11 mouse cellular contexts compared by ENCODE assay signal in the genomic region with DNA sequence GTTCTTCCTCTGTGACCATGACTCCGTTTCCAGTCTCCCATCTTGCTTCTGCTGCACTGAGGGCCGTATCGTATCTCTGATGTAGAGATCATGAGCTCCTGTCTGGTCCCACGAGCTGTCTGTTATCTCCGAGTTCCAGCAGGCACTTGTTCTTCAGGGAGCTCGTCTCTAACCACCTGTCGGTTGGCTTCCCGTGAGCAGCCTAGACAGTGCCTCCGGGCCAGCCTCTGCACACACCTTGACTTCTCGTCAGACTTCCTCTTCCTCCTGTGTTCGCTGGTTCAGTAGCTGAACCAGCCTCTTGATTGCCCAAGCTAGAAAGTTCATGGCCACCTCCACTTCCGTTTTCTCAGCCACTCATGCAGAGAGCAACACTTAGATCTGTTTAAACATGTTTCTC. TPM values are rescaled to one million over a fixed set of nuclear protein-coding genes. Genes with fewer than 3 reads are reported as not detected.
DNase-seq lines count a peak whose midpoint lies in the region; ATAC-seq lines count a peak whose summit lies in the region.
"Had no signal": no experiment of that assay in that cellular context is flagged by ENCODE, and none has a peak within 500 bp of the region (broad histone marks: within the 10 kb centered on the region; RNA-seq: fewer than 3 reads in every experiment).

No protein-coding gene starts in this region.

- H3K4me2 ChIP-seq in stomach, embryonic 15.5 days = no peak overlapping the region
- no peak overlapping the region for H3K4me2 ChIP-seq in midbrain, embryonic 15.5 days
- H3K4me2 ChIP-seq: hindbrain, embryonic 12.5 days; limb, embryonic 12.5 days had no signal

- intact Hi-C loops in heart, postnatal 25 days (cut with DNase I) = no loop called here
- intact Hi-C loops in left cerebral cortex, postnatal 36 days (cut with DNase I) = no loop called here

- H3K9me3 ChIP-seq in heart, embryonic 10.5 days = no peaks in the 10 kb centered on the region
- no peaks in the 10 kb centered on the region for H3K9me3 ChIP-seq in stomach, embryonic 15.5 days
- H3K9me3 ChIP-seq in midbrain, embryonic 15.5 days = no peaks in the 10 kb centered on the region
- H3K9me3 ChIP-seq: hindbrain, embryonic 12.5 days; limb, embryonic 12.5 days had no signal

- no peaks in the 10 kb centered on the region for H3K4me1 ChIP-seq in heart, embryonic 10.5 days
- no peaks in the 10 kb centered on the region for H3K4me1 ChIP-seq in stomach, embryonic 15.5 days
- H3K4me1 ChIP-seq in midbrain, embryonic 15.5 days = no peaks in the 10 kb centered on the region
- H3K4me1 ChIP-seq: hindbrain, embryonic 12.5 days had no signal

- H3K27ac ChIP-seq in heart, embryonic 10.5 days = peak overlapping the region; percentile 29; the same call in 1 of the 2 replicates
- H3K27ac ChIP-seq in stomach, embryonic 15.5 days = no peak overlapping the region
- no peak overlapping the region for H3K27ac ChIP-seq in midbrain, embryonic 15.5 days
- H3K27ac ChIP-seq: hindbrain, embryonic 12.5 days; limb, embryonic 12.5 days had no signal

- peak; percentile 86 for DNase-seq in heart, embryonic 10.5 days (ENCODE audit: low spot score)
- DNase-seq in heart, postnatal 25 days (ENCODE audit: low spot score) = no peak
- DNase-seq in lung, postnatal 10 days = peak; percentile 24
- no peak for DNase-seq in layer of hippocampus, adult 18-20 months (ENCODE audit: low spot score in 2 of 2)
- DNase-seq in left cerebral cortex, postnatal 36 days (ENCODE audit: low spot score in 2 of 2) = no peak
- DNase-seq: cerebellum, adult 18-20 months had no signal

- 69% methylated on average over 12 of the region's 12 CpGs for WGBS in heart, embryonic 10.5 days
- WGBS in stomach, embryonic 15.5 days = 80% methylated on average over 12 of the region's 12 CpGs
- 93% methylated on average over 12 of the region's 12 CpGs for WGBS in midbrain, embryonic 15.5 days

- H3K27me3 ChIP-seq in heart, embryonic 10.5 days (ENCODE audit: insufficient read depth, poor library complexity, severe bottlenecking) = no peaks in the 10 kb centered on the region
- no peaks in the 10 kb centered on the region for H3K27me3 ChIP-seq in stomach, embryonic 15.5 days (replicated peaks)
- H3K27me3 ChIP-seq in midbrain, embryonic 15.5 days (replicated peaks) = no peaks in the 10 kb centered on the region
- H3K27me3 ChIP-seq: hindbrain, embryonic 12.5 days; limb, embryonic 12.5 days had no signal

- H3K36me3 ChIP-seq in heart, embryonic 10.5 days = peaks cover 76% of the 10 kb centered on the region
- H3K36me3 ChIP-seq in stomach, embryonic 15.5 days = peaks cover 22% of the 10 kb centered on the region
- peaks cover 16% of the 10 kb centered on the region for H3K36me3 ChIP-seq in midbrain, embryonic 15.5 days (replicated peaks)

- H3K9ac ChIP-seq in stomach, embryonic 15.5 days = no peak overlapping the region
- H3K9ac ChIP-seq in midbrain, embryonic 15.5 days = no peak overlapping the region
- H3K9ac ChIP-seq: hindbrain, embryonic 12.5 days; limb, embryonic 12.5 days had no signal

- ATAC-seq in common myeloid progenitor, adult 5-6 weeks (replicated peaks; ENCODE audit: low read depth, poor library complexity, severe bottlenecking) = peak; percentile 93
- peak; percentile 94 for ATAC-seq in stomach, embryonic 15.5 days (ENCODE audit: insufficient read depth, low FRiP score, low read depth)
- ATAC-seq in midbrain, embryonic 15.5 days (replicated peaks) = no peak

- H3K4me3 ChIP-seq in heart, embryonic 10.5 days = no peak overlapping the region
- no peak overlapping the region for H3K4me3 ChIP-seq in stomach, embryonic 15.5 days (replicated peaks)
- H3K4me3 ChIP-seq in midbrain, embryonic 15.5 days = no peak overlapping the region
- H3K4me3 ChIP-seq: hindbrain, embryonic 12.5 days; limb, embryonic 12.5 days had no signal

RNA-seq across cellular contexts. Expression of a gene that starts 10.4 kb away (rescaled TPM):
- 59.8 and 82.1 TPM in 2 replicates for polyA plus RNA-seq in heart, embryonic 10.5 days (2016; fragmentation: Nextera tagmentation; extraction: Ambion mirVana)
- 10 to 100 TPM; 13.8 to 19.8 TPM for total RNA-seq in heart, postnatal 25 days (2021)
- total RNA-seq in common myeloid progenitor, adult 5-6 weeks (2017) = 29.1 and 42.5 TPM in 2 replicates
- 63.8 and 64.5 TPM in 2 replicates for polyA plus RNA-seq in stomach, embryonic 15.5 days (2015; fragmentation: Nextera tagmentation; extraction: Ambion mirVana)
- polyA plus RNA-seq in midbrain, embryonic 15.5 days (2015; fragmentation: Nextera tagmentation; extraction: Ambion mirVana) = 123 and 128 TPM in 2 replicates
- 100 to 1,000 TPM in 1 of 2 experiments, 10 to 100 TPM in 1; 87.0 to 107 TPM for total RNA-seq in layer of hippocampus, adult 18-20 months (2021)
- total RNA-seq in left cerebral cortex, postnatal 36 days (2021) = 100 to 1,000 TPM; 104 to 107 TPM

RNA-seq across cellular contexts. Expression of a gene that starts 58.9 kb away (rescaled TPM):
- 56.8 and 67.8 TPM in 2 replicates for polyA plus RNA-seq in heart, embryonic 10.5 days (2016; fragmentation: Nextera tagmentation; extraction: Ambion mirVana)
- total RNA-seq in heart, postnatal 25 days (2021) = 10 to 100 TPM; 36.9 to 48.7 TPM
- total RNA-seq in common myeloid progenitor, adult 5-6 weeks (2017) = 17.4 and 30.9 TPM in 2 replicates
- polyA plus RNA-seq in stomach, embryonic 15.5 days (2015; fragmentation: Nextera tagmentation; extraction: Ambion mirVana) = 53.9 and 57.0 TPM in 2 replicates
- polyA plus RNA-seq in midbrain, embryonic 15.5 days (2015; fragmentation: Nextera tagmentation; extraction: Ambion mirVana) = 61.4 and 63.0 TPM in 2 replicates
- total RNA-seq in layer of hippocampus, adult 18-20 months (2021) = 10 to 100 TPM; 46.7 to 49.2 TPM
- 10 to 100 TPM; 47.7 to 51.7 TPM for total RNA-seq in left cerebral cortex, postnatal 36 days (2021)

Comparison
In these comparisons a context has a peak if more than half of its experiments do, and no peak if none do; other contexts are left out.
1. DNase-seq: peak in heart, embryonic 10.5 days (single experiment) and lung, postnatal 10 days (single experiment); none in heart, postnatal 25 days (single experiment), layer of hippocampus, adult 18-20 months (0 of 2) and left cerebral cortex, postnatal 36 days (0 of 2).